Mouse (Mus musculus): Measurements from ENCODE around the gene Lefty1.
"Not testable (repeated sequence)": the region's sequence is repeated elsewhere in the genome, so short reads cannot be mapped to it uniquely, and the experiment has no call there.

DNA sequence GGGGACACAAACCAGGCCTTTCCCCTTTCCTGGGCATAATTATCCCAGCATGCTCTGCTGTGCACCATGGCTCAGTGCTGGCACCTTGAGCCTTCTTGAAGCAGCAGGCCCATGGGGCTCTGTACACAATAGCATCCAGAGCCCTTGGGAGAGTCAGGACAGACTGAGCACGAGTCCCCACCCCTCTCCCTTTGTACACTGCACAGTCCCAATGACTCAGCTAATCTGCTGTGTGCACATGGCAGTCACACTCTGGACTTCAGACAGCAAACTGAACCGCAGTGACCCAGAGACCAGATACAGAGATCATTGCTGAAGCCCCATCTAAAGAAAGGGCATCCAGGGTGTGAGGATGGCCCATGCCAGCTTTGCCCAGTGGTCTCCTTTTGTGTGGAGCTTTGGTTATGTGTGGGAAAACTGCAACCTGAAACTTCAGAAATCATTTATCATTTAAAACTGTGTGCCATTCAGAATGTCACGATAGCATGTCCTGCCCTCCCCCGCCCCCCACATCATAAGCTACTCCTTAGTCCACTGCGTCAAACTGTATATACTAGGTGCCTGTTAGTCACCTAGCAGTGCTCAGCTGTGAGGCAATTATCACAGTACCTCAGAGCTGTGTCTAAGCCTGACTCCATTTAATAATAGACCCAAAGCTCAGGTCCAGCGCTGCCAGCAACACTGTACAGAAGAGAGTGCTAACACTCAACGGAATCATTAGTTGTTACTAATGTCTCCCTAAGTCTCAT lies 46.6 kb downstream of the Lefty1 start:
- TF ChIP-seq CTCF, EP300 (IDR thresholded peaks at IDR 0.05; ENCODE audit: low read depth): not testable (repeated sequence)

Measured in liver, embryonic 14.5 days (tissue).